Mouse (Mus musculus): ENCODE data around the gene Irf2bp1.

The Irf2bp1 gene

DNA sequence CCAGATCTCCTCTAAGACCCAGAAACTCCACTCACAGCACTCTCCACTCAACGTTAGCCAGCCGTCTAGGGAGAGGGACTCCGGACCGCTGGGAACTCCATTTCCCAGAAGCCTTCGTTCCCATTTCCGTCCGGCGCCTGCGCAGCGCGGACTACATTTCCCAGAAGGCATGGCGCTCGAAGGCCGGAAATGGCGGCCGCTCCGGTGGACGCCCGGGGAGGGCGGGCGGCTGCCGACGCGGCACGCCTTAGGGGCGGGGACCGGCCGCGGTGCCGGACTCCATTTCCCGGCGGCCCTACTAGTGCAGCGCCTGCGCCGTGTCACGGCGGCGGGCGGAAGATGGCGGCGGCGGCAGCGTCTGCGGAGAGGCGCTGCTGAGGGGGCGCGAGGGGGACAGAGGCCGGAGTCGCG is 20.3 kb downstream of the Irf2bp1 start, which contains the start of gene Sympk:
Gene Sympk (plus strand): TSS at position 282 of the 411 bp plus-strand sequence.
- in situ Hi-C loops (cut with MboI; ENCODE audit: low sequenced_read_pairs) = no loop called here

DNA sequence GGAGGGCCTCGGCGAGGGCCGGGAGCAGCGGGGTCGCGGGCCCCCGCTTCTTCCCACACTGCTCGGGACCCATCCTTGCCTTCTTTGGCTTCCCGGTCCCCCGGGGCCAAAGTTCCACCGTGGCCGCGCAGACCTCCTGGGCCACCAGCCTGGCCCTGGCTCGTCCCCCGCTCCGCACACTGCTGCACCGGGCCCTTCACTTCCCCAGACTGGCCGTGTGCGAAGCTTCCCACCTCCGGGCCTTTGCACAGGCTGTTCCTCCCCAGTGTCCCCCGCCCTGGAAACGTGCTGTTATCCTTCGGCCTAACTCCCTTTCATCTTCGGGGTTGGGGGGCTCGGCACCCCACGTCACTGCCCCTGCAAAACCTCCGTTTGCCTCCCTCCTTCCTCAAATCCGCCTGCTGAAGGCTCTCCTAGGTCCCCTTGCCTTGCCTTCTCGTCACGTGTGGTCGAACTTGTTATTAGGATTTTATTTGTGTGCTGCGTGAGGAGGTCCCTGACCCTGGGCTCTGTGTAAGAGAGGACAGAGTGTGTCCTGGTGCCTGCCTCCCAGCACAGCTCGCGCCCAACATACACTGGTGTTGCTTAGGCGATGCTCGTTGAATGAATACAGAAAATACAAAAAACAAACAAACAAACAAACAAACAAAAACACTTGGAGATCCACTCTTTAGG is 20.9 kb downstream of the Irf2bp1 start:
- in situ Hi-C loops (cut with MboI; ENCODE audit: low sequenced_read_pairs) = no loop called here

DNA sequence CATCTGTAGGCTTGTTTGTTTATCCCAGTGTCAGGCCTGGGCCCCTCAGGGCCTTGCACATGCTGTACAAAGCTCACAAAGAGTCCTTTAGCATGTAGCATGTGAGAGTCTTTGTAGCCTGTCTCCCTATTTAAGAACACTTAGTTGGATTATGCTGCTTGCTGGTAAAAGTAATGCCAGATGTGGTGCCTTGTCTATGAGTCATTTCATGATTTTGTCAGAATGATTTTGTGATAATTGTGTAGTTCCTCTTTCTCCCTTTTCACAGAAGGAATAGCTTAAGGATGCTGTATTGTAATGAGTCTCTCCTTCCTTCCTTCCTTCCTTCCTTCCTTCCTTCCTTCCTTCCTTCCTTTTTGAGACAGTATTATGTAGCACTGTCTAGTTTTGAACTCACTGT is 24.2 kb downstream of the Irf2bp1 start:
- in situ Hi-C loops (cut with MboI; ENCODE audit: low sequenced_read_pairs) = no loop called here

DNA sequence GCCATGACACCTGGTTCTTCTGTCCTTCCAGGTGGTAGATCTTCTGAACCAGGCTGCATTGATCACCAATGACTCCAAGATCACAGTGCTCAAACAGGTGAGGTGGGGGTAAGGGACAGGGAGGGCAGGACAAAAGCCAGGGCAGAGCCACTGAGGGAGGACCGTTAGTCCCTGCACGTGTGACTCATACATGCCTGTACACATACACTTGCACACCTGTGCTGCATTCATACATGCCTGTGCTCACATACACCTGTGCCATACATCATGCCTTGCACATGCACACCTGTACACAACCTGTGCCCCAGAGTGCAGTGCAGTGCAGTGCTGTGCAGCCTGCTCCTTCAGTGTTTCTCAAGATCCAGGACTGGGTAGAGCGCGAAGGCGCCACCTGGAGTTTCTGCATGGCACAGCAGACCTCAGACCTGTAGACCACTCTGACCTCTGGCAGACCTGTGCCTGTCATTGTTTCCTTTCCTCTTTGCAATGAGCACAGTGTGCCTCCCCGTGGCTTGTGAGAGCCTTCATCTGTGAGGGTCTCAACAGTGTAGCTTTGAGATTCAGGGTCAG is 25.3 kb downstream of the Irf2bp1 start:
- in situ Hi-C loops (cut with MboI; ENCODE audit: low sequenced_read_pairs) = no loop called here

DNA sequence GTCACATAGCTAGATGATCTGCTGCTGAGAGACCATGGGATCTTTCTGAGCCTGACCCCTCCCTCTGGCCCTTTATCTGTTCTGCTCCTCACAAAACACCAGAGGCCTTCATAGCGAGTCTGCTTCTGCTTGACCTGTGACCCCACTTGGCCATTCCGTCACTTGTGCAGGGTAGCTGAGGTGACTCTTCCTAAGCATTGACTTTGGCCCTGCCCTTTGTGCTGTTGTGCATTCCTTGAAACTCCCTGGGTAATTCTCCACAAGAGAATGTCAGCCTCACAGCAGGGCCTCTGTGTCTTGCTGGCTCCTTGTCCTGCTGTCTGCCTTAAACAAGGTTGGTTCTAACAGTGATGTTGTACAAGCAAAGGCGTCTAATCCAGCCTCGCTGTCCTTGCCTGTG is 27.8 kb downstream of the Irf2bp1 start:
- in situ Hi-C loops (cut with MboI; ENCODE audit: low sequenced_read_pairs) = no loop called here

DNA sequence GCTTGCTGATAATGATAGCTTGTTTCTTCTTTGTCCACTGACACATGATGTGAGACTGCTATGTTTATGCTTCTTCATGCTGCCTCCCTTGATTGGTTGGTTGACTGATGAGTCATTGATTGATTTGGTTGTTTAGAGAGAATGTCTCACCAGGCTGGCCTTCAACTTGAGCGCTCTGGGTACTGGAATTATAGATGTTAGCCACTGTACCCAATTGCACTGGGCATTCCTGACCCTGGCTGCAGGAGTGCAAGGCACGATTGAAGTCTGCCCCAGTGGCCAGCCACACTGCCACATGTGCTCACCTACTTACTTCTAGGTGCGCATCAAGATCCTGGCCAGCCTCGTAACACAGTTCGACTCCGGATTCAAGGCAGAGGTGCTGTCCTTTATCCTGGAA is 40.8 kb downstream of the Irf2bp1 start:
- in situ Hi-C loops (cut with MboI; ENCODE audit: low sequenced_read_pairs) = no loop called here

DNA sequence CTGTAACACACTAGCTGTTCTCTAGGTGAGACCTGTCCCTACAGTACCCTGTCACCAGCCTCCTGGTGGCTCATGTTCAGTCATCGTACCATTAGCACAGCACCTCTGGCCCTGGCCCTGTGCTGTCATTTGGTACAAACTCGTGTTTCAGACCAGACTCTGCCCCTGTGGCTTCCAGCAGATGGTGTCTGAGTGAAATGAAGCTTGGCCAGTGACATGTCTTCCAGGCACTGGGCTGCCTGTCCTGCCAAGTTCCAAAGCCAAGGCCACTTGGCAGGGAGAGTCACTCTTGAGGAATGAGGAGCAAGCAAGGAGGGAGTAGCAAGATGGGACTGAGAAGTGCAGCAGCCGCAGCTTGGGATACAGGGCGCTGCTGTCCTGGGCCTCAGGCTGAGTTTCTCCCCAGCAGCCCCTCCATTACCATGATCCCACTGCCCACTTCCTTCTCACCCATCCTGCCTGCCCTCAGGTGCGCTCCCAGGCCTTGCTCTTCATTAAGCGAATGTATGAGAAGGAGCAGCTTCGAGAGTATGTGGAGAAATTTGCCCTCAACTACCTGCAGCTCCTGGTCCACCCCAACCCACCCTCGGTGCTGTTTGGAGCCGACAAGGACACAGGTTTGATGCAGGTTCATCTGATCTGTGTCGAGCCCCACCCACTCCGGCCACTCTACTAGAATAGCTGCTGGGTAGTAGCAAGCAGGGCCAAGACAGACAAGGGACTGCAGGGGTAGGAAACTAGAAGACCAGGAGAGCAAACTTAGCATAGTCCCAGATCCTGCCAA is 42.6 kb downstream of the Irf2bp1 start:
- in situ Hi-C loops (cut with MboI; ENCODE audit: low sequenced_read_pairs) = no loop called here

DNA sequence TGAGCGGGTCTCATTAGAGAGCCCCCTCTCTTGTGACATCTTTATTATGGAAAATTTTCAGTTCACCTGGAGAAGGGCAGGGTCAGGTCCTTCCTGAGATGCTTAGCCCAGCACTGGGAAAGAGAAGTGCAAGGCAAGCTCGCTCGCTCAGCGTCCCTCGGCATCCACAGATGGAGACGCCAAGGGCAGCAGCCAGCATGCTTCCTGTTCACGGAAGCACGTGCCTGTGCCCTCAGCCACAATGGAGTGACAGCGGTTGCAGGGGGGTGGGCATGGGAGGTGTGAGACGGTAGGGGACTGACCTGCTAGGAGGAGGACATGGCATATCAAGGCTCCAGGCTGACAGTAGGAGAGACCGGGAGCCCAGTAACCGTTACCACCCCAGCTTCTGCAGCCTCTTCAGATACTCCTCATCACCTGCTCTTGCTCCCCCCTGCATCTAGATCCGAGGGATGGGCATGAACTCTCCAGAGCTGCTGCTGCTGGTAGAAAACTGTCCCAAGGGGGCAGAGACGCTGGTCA is 44.2 kb downstream of the Irf2bp1 start:
- in situ Hi-C loops (cut with MboI; ENCODE audit: low sequenced_read_pairs) = no loop called here

DNA sequence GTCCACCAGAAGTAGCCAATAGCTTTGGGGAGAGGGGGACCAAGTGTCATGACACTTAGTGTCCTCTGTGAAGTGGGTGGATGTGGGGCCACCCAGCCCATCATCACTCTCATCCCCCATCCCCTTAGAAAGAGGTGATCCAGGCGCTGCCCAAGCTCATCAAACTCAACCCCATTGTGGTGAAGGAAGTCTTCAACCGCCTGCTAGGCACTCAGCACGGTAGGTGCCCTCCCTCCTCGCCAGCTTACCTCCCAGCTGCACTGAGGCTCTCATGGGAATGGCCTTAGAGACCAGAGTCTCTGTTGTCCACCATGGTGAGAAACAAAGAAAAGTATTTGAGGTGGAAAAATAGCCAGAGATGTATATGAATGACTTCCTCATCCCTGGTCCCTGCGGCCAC is 45.4 kb downstream of the Irf2bp1 start:
- in situ Hi-C loops (cut with MboI; ENCODE audit: low sequenced_read_pairs) = no loop called here

DNA sequence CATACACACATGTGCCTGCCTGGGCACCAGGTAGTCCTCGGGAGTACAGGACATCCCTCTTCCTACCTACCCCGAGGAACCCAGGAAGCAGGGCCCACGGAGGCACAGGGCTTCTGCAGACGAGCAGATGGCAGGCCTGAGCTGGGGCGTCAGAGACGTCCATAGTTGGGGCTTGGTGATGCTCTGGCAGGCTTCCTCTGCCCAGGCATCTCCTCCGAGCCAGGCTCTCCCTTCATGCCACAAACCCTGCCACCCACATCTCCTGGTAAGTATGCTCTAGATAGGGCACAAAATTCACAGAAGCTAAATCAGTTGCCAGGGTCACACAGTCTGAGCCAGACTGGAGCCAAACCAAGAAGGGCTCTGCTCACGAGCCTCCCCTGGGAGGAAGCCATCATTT is 46.3 kb downstream of the Irf2bp1 start:
- in situ Hi-C loops (cut with MboI; ENCODE audit: low sequenced_read_pairs) = no loop called here

DNA sequence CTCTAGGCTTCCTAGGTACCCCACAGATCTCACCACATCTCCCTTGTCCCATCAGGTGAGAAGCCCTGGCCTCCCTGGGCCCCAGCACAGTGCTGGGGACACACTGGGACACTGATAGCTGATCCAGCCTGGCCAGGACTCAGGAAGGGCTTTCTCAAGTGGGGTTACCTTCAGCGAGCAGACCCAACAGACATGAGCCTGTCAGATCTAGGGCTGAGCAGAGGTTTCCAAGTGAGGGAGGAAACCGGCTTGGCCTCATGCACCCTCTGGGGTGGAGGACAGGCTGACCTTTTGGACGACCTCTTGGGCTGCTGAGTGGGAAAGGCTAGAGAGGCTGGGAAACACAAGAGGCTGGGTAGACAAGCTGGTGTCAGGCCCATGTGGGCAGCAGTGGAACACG is 47.3 kb downstream of the Irf2bp1 start:
- in situ Hi-C loops (cut with MboI; ENCODE audit: low sequenced_read_pairs) = no loop called here

DNA sequence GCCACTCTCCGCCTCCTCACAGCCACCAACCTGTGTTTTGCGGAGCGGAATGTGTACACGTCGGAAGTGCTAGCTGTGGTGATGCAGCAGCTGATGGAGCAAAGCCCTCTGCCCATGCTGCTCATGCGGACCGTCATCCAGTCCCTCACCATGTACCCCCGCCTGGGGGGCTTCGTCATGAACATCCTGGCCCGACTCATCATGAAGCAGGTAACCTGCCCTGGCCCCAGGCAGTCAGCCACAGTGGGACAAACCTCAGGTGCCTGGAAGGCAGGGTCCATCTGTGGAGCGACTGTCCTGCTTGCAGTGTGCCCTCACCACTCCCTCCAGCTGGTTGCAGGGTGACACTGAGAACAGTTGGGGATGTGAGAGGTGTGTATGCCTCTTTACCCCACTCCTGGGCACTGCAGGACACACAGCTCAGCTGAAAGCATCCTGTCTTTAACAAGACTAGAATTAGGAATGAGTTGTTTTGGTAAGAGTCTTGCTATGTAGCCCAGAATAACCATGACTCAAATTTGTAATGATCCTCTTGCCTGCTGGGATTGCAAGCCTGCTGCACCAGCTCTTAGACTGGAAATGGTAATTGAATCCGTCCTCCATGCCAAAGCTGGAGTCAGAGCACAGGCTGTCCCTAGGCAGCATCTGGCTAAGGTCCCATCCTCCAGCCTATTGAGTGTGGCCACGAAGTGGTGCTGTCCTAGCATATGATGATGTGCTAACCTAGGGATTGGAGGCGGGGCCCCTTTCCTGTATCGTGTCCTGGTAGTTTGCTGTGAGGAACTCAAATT is 48.7 kb downstream of the Irf2bp1 start:
- in situ Hi-C loops (cut with MboI; ENCODE audit: low sequenced_read_pairs) = no loop called here

DNA sequence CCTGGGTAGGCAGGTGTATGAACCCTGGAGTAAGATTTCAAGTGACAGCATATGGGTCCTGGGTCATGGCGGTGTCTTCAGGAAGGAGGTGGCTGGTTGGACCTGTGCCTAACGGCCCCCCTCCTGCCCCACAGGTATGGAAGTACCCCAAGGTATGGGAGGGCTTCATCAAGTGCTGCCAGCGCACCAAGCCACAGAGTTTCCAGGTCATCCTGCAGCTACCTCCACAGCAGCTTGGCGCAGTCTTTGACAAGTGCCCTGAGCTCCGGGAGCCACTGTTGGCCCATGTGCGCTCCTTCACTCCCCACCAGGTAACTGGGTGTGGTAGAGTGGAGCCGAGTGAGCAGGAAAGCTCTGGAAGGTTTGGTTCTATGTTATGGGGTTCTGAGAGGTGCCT is 49.3 kb downstream of the Irf2bp1 start:
- in situ Hi-C loops (cut with MboI; ENCODE audit: low sequenced_read_pairs) = no loop called here

DNA sequence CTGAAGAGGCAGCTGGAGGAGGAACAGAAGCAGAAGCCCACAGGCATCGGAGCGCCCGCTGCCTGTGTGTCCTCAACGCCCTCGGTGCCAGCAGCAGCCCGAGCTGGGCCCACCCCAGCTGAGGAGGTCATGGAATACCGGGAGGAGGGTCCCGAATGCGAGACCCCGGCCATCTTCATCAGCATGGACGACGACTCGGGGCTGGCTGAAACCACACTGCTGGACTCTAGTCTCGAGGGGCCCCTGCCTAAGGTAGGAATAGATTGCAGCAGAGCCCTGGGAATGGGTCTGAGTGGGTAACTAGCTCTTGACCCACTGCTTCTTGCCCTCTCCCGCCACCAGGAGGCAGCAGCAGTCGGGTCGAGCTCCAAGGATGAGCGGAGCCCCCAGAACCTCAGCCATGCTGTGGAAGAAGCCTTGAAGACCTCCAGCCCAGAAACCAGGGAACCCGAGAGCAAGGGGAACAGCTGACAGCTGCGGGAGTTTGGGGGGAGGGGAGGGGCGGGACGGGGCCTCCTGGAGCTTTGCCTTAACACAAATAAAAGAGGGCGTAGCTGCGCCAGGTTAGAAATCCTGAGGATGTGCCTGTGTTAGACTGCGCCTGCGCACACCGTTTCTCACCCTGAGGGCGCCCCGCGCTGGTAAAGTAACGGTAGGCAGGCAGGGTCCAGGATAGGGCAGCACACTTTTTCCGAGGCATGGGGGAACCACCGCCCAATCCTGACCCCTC is 50.4 kb downstream of the Irf2bp1 start, which contains the start of gene Rsph6a:
Gene Rsph6a (plus strand): TSS at position 644 of the 730 bp plus-strand sequence.
- in situ Hi-C loops (cut with MboI; ENCODE audit: low sequenced_read_pairs) = no loop called here

DNA sequence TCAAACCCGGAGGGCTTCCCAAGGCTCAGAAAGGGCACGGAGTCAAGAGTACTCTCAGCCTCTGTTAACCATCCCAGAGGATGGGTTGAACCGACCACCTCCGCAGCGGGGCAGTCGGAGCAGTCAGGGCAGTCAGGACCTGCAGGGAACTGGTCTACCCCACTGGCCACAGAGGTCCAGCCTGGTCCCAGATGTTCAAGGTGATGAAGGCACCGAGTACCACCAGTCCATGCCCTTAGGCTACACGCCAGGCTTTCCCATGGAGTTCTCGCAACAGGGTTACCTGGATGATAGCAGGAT is 50.9 kb downstream of the Irf2bp1 start:
- in situ Hi-C loops (cut with MboI; ENCODE audit: low sequenced_read_pairs) = no loop called here

DNA sequence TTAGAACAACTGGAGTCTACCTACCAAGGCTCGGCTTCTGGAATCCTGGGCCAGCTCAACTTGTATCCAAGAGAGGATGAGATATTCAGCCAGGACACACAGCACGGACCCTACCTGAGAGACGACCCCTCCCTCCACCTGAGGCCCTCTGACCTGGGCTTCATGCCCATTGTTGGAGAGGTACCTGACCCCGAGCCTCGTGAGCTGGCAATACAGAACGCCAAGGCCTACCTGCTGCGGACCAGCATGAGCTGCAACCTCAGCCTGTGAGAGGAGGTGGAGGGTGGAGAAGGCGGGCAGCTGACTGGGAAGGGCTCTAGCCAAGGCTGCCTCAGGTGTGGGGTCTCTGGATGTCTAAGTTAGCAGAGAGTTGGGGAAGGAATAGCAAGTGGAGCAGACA is 51.3 kb downstream of the Irf2bp1 start:
- in situ Hi-C loops (cut with MboI; ENCODE audit: low sequenced_read_pairs) = no loop called here
